Mouse (Mus musculus) midbrain, embryonic 12.5 days (tissue): ENCODE measurements around the gene Plxnb1. TPM values are rescaled to one million over a fixed set of nuclear protein-coding genes. Genes with fewer than 3 reads are reported as not detected.

Source experiments
- ATAC-seq: fragments of 200-750 bp; cut with Nextera tagmentation; 2 replicates; pipeline ENCODE4 v1.8.0; 2017; ENCODE audit warnings: low read depth, moderate TSS enrichment, moderate library complexity; ENCODE audit not compliant: low FRiP score
- H3K27ac ChIP-seq: fragments of 300-500 bp; sonication (generic); replicated peaks from 2 replicates; pipeline ENCODE4 v1.5.1; 2016; ENCODE audit warnings: mild to moderate bottlenecking
- H3K27me3 ChIP-seq: fragments of 300-500 bp; sonication (generic); 2 replicates; pipeline ENCODE4 v1.6.1; 2016; ENCODE audit warnings: mild to moderate bottlenecking
- H3K36me3 ChIP-seq: fragments of 300-500 bp; sonication (generic); 2 replicates; pipeline ENCODE4 v1.6.1; 2016
- H3K4me1 ChIP-seq: fragments of 300-500 bp; sonication (generic); 2 replicates; pipeline ENCODE4 v1.6.1; 2016
- H3K4me2 ChIP-seq: fragments of 300-500 bp; sonication (generic); replicated peaks from 2 replicates; pipeline ENCODE4 v1.6.1; 2016; ENCODE audit warnings: mild to moderate bottlenecking, moderate library complexity
- H3K4me3 ChIP-seq: fragments of 300-500 bp; sonication (generic); 2 replicates; pipeline ENCODE4 v1.5.1; 2016; ENCODE audit warnings: mild to moderate bottlenecking
- H3K9ac ChIP-seq: fragments of 300-500 bp; sonication (generic); replicated peaks from 2 replicates; pipeline ENCODE4 v1.6.1; 2016; ENCODE audit warnings: mild to moderate bottlenecking, moderate library complexity
- H3K9me3 ChIP-seq: fragments of 300-500 bp; sonication (generic); 2 replicates; pipeline ENCODE4 v1.6.1; 2016; ENCODE audit warnings: mild to moderate bottlenecking
- WGBS: fragments of 180-500 bp; shearing (Covaris S2); methylation state at CpG from one replicate; pipeline ENCODE4 v1.1.7; 2016; 5-methylcytosine and 5-hydroxymethylcytosine counted together
- polyA plus RNA-seq: library from polyadenylated mRNA; unstranded; fragments of >200 nt; fragmentation: Nextera tagmentation; extraction: Ambion mirVana; gene quantifications from 2 replicates; pipeline ENCODE4 v1.2.1, GENCODE M21; 2016

The Plxnb1 gene
- polyA plus RNA-seq, 1 experiment from 2014 or later, result 43.7 TPM

GRCm38 (mm10) chr9:109110240-109110639 lies 15.1 kb downstream of the Plxnb1 start:
- no peak overlapping the region for H3K9ac ChIP-seq
- H3K4me3 ChIP-seq, result no peak overlapping the region
- no peak overlapping the region for H3K27ac ChIP-seq
- 97% methylated on average over 11 of the region's 11 CpGs for WGBS
- no peak overlapping the region for H3K4me2 ChIP-seq
- no peaks in the 10 kb centered on the region for H3K9me3 ChIP-seq
- no peaks in the 10 kb centered on the region for H3K27me3 ChIP-seq
- H3K4me1 ChIP-seq, result no peaks in the 10 kb centered on the region
- ATAC-seq, result no peak
- H3K36me3 ChIP-seq, result peaks cover 100% of the 10 kb centered on the region

- ATAC-seq, result no peak
- Histone ChIP-seq H3K9me3 (no peaks in the 10 kb centered on the region), H3K27ac (no peak overlapping the region), H3K4me2 (no peak overlapping the region), H3K4me1 (no peaks in the 10 kb centered on the region), H3K9ac (no peak overlapping the region), H3K27me3 (no peaks in the 10 kb centered on the region), H3K4me3 (no peak overlapping the region), H3K36me3 (peaks cover 100% of the 10 kb centered on the region)
- WGBS, result 90% methylated on average over 4 of the region's 4 CpGs
These were observed 15.9 kb downstream of the Plxnb1 start for GRCm38 (mm10) chr9:109111101-109111500.

GRCm38 (mm10) chr9:109111591-109111990 lies 16.4 kb downstream of the Plxnb1 start:
- Histone ChIP-seq H3K4me1 (no peaks in the 10 kb centered on the region), H3K4me2 (no peak overlapping the region), H3K9ac (no peak overlapping the region), H3K36me3 (peaks cover 100% of the 10 kb centered on the region), H3K27me3 (no peaks in the 10 kb centered on the region), H3K27ac (no peak overlapping the region), H3K4me3 (no peak overlapping the region), H3K9me3 (no peaks in the 10 kb centered on the region)
- no peak for ATAC-seq
- 91% methylated on average over 9 of the region's 9 CpGs for WGBS

GRCm38 (mm10) chr9:109113331-109113730 lies 18.1 kb downstream of the Plxnb1 start:
- H3K4me1 ChIP-seq, result no peaks in the 10 kb centered on the region
- H3K36me3 ChIP-seq, result peaks cover 100% of the 10 kb centered on the region
- no peak for ATAC-seq
- H3K27ac ChIP-seq, result no peak overlapping the region
- H3K9me3 ChIP-seq, result no peaks in the 10 kb centered on the region
- no peak overlapping the region for H3K4me2 ChIP-seq
- H3K27me3 ChIP-seq, result no peaks in the 10 kb centered on the region
- no peak overlapping the region for H3K9ac ChIP-seq
- H3K4me3 ChIP-seq, result no peak overlapping the region
- 95% methylated on average over 8 of the region's 8 CpGs for WGBS

- WGBS, result 97% methylated on average over 11 of the region's 11 CpGs
- no peak overlapping the region for H3K27ac ChIP-seq
- no peaks in the 10 kb centered on the region for H3K27me3 ChIP-seq
- H3K4me1 ChIP-seq, result no peaks in the 10 kb centered on the region
- H3K36me3 ChIP-seq, result peaks cover 100% of the 10 kb centered on the region
- no peak overlapping the region for H3K9ac ChIP-seq
- ATAC-seq, result no peak
- no peaks in the 10 kb centered on the region for H3K9me3 ChIP-seq
- no peak overlapping the region for H3K4me2 ChIP-seq
- no peak overlapping the region for H3K4me3 ChIP-seq
These were observed 19.1 kb downstream of the Plxnb1 start for GRCm38 (mm10) chr9:109114276-109114675.

GRCm38 (mm10) chr9:109114871-109115270 lies 19.7 kb downstream of the Plxnb1 start:
- no peak for ATAC-seq
- H3K9me3 ChIP-seq, result no peaks in the 10 kb centered on the region

GRCm38 (mm10) chr9:109116205-109116604 lies 21.0 kb downstream of the Plxnb1 start:
- no peak overlapping the region for H3K27ac ChIP-seq
- H3K27me3 ChIP-seq, result no peaks in the 10 kb centered on the region
- no peak overlapping the region for H3K4me2 ChIP-seq
- 93% methylated on average over 10 of the region's 10 CpGs for WGBS
- no peak for ATAC-seq
- no peak overlapping the region for H3K9ac ChIP-seq
- H3K4me1 ChIP-seq, result no peaks in the 10 kb centered on the region
- H3K4me3 ChIP-seq, result no peak overlapping the region
- H3K36me3 ChIP-seq, result peaks cover 94% of the 10 kb centered on the region
- H3K9me3 ChIP-seq, result no peaks in the 10 kb centered on the region

More at GRCm38 (mm10) chr9:109114871-109115270, 19.7 kb downstream of the Plxnb1 start:
- H3K27me3 ChIP-seq, result no peaks in the 10 kb centered on the region
- H3K9ac ChIP-seq, result no peak overlapping the region
- 88% methylated on average over 7 of the region's 7 CpGs for WGBS
- no peaks in the 10 kb centered on the region for H3K4me1 ChIP-seq
- H3K4me2 ChIP-seq, result no peak overlapping the region
- H3K4me3 ChIP-seq, result no peak overlapping the region
- H3K36me3 ChIP-seq, result peaks cover 100% of the 10 kb centered on the region
- no peak overlapping the region for H3K27ac ChIP-seq

GRCm38 (mm10) chr9:109118106-109118505 lies 22.9 kb downstream of the Plxnb1 start:
- H3K27me3 ChIP-seq, result no peaks in the 10 kb centered on the region
- WGBS, result 86% methylated on average over 4 of the region's 4 CpGs
- no peak overlapping the region for H3K9ac ChIP-seq
- no peaks in the 10 kb centered on the region for H3K4me1 ChIP-seq
- H3K4me3 ChIP-seq, result no peak overlapping the region
- peaks cover 75% of the 10 kb centered on the region for H3K36me3 ChIP-seq
- no peak overlapping the region for H3K4me2 ChIP-seq
- ATAC-seq, result no peak
- no peaks in the 10 kb centered on the region for H3K9me3 ChIP-seq
- H3K27ac ChIP-seq, result no peak overlapping the region

GRCm38 (mm10) chr9:109119571-109119970 lies 24.4 kb downstream of the Plxnb1 start:
- Histone ChIP-seq H3K4me1 (no peaks in the 10 kb centered on the region), H3K27ac (no peak overlapping the region), H3K27me3 (no peaks in the 10 kb centered on the region), H3K4me3 (no peak overlapping the region), H3K9me3 (no peaks in the 10 kb centered on the region), H3K9ac (no peak overlapping the region), H3K4me2 (no peak overlapping the region), H3K36me3 (peaks cover 60% of the 10 kb centered on the region)
- no peak for ATAC-seq
- 92% methylated on average over 9 of the region's 9 CpGs for WGBS

GRCm38 (mm10) chr9:109120956-109121355 lies 25.8 kb downstream of the Plxnb1 start:
- Histone ChIP-seq H3K36me3 (peaks cover 47% of the 10 kb centered on the region), H3K9ac (no peak overlapping the region), H3K9me3 (no peaks in the 10 kb centered on the region), H3K4me1 (no peaks in the 10 kb centered on the region), H3K27me3 (no peaks in the 10 kb centered on the region), H3K27ac (no peak overlapping the region; the same call in 1 of the 2 replicates), H3K4me3 (no peak overlapping the region), H3K4me2 (no peak overlapping the region)
- WGBS, result 90% methylated on average over 6 of the region's 6 CpGs
- ATAC-seq, result no peak

GRCm38 (mm10) chr9:109122553-109123085 lies 27.4 kb downstream of the Plxnb1 start:
- Histone ChIP-seq H3K27me3 (no peaks in the 10 kb centered on the region), H3K36me3 (peaks cover 30% of the 10 kb centered on the region), H3K9me3 (no peaks in the 10 kb centered on the region), H3K4me3 (no peak overlapping the region), H3K27ac (no peak overlapping the region), H3K9ac (no peak overlapping the region), H3K4me1 (no peaks in the 10 kb centered on the region), H3K4me2 (no peak overlapping the region)
- 51% methylated on average over 2 of the region's 2 CpGs for WGBS
- ATAC-seq, result no peak

GRCm38 (mm10) chr9:109123266-109123665 lies 28.1 kb downstream of the Plxnb1 start:
- Histone ChIP-seq H3K4me1 (no peaks in the 10 kb centered on the region), H3K4me3 (no peak overlapping the region), H3K9me3 (no peaks in the 10 kb centered on the region), H3K27me3 (no peaks in the 10 kb centered on the region), H3K9ac (no peak overlapping the region), H3K27ac (no peak overlapping the region), H3K36me3 (peaks cover 24% of the 10 kb centered on the region), H3K4me2 (no peak overlapping the region)
- ATAC-seq, result no peak
- WGBS, result 68% methylated on average over 6 of the region's 6 CpGs

GRCm38 (mm10) chr9:109124164-109124563 lies 29.0 kb downstream of the Plxnb1 start:
- Histone ChIP-seq H3K4me2 (no peak overlapping the region), H3K36me3 (peaks cover 15% of the 10 kb centered on the region), H3K9ac (no peak overlapping the region), H3K4me1 (no peaks in the 10 kb centered on the region), H3K27ac (no peak overlapping the region), H3K9me3 (no peaks in the 10 kb centered on the region), H3K4me3 (no peak overlapping the region), H3K27me3 (no peaks in the 10 kb centered on the region)
- no peak for ATAC-seq
- WGBS, result 93% methylated on average over 3 of the region's 3 CpGs
